Mouse (Mus musculus): ENCODE data around the gene Cst9. TPM values are rescaled to one million over a fixed set of nuclear protein-coding genes. Genes with fewer than 3 reads are reported as not detected.

The Cst9 gene
- polyA plus RNA-seq (2012; rRNA removed) = not detected in 2 replicates

DNA sequence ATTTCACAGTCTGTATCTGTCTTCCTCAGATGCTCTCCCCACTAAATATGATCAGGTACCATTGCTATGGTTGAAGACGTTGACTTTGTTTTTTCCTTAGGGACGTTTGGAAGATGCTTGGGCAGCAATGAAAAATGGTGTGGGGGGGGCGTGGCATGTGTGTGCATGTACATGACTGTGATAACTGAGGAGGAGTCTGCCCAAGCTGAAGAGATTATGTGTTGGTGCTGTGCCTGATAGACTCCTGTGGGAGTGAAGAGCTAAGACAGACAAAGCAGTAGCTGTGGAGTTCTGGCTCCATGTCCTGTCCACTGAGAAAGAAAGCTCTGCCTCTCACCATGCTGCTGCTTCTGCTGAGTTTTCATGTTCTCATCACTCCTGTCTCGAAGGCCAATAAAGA is at the start of gene Cst9:
Gene Cst9, plus strand, starts transcription at position 236 of the 400 bp plus-strand sequence.

DNA sequence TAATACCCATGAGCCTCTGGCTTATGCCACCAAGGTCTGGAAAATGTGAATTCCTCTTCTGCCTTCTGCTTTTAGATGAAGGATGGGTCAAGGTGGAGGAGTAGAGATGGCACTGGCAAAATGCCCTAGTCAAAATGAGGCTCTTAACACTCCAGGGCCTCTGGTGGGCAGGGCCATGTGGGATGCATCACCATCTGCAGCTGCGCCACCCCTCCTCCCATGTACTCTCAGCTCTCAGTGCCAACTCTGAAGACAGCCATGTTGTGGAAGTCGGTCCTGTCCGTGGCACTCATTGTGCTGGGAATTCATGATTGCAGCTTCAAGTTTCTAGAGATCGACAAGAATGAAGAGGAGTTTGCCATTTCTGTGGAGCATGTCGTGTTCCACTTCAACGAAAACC is 45.8 kb upstream of the Cst9 start, which contains the start of gene Cst12:
Gene Cst12, plus strand, starts transcription at position 220 of the 400 bp plus-strand sequence.

GRCm38 (mm10) chr2:148798485-148798884 is 36.5 kb upstream of the Cst9 start, which contains the start of gene Cst8:
Gene Cst8, plus strand, starts transcription at chr2:148798785.

GRCm38 (mm10) chr2:148819909-148820308 is 15.0 kb upstream of the Cst9 start, which contains the start of gene Cst13:
Gene Cst13, plus strand, starts transcription at chr2:148820081.

DNA sequence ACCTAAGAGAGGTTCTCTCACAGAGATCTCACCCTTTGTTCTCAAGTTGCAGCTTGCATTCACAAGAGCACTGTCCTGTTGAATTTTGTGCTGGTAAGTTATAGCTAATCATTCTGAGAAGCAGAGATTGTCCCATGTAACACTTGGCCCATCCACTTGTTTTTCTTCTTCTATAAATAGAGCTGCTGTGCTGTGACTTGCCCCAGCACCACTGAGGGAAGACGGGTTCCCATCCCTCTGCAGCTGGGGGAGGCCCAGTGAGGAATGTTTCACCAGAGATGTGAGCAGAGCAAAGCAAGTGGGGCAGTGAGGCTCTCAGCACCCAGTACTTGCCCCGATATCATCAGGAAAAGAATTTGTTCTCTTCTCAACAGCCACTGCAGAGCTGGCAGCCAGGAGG is 30.0 kb downstream of the Cst9 start, which contains the start of gene 9230104L09Rik:
Gene 9230104L09Rik, minus strand, starts transcription at position 73 of the 400 bp plus-strand sequence.

DNA sequence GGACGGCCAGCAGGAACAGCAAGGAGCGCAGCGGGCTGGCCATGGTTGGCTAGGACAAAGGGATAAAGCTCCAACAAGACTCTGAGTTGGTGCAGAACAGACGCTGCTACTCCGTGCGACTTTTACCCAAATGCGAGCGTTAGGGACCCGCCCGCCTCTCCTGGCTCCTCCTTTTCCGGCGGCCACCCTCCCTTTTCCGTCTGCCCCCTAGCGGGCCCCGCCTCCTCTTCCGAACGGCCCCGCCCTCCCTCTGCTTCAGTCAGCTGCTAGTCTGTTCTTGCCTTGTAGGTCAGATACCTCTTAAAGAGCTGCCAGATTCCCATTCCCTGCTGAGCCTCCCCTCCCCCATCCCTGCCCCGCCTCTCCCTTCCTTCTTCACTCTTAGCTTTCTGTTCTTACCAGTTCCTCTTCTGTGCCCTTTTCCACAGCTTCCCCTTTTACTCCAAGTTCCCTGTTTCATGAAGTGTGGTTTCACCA is 40.4 kb downstream of the Cst9 start, which contains the start of gene Cst3:
Gene Cst3, minus strand, starts transcription at position 358 of the 477 bp plus-strand sequence.

Other genes starting within 250 kb of the Cst9 start
- 35.2 and 39.2 TPM in 2 replicates for gene Nxt1, start 162.5 kb upstream of the Cst9 start, polyA plus RNA-seq (2012; rRNA removed)
- 14.7 and 15.1 TPM in 2 replicates for gene Gzf1, start 154.1 kb upstream of the Cst9 start, polyA plus RNA-seq (2012; rRNA removed)
- 67.8 and 72.4 TPM in 2 replicates for gene Napb, start 102.7 kb upstream of the Cst9 start, polyA plus RNA-seq (2012; rRNA removed)
- 0.19 TPM in 1 of 2 replicates, not detected in the other for gene Cstl1, start 84.8 kb upstream of the Cst9 start, polyA plus RNA-seq (2012; rRNA removed)
- not detected in 2 replicates for gene Cst11, start 63.6 kb upstream of the Cst9 start, polyA plus RNA-seq (2012; rRNA removed)
- gene 8030411F24Rik, start 53.1 kb upstream of the Cst9 start, polyA plus RNA-seq (2012; rRNA removed) = not detected in 2 replicates
- gene Cst12, start 45.8 kb upstream of the Cst9 start, polyA plus RNA-seq (2012; rRNA removed) = 0.16 and 0.25 TPM in 2 replicates
- not detected in 2 replicates for gene Cst8, start 36.4 kb upstream of the Cst9 start, polyA plus RNA-seq (2012; rRNA removed)
- not detected in 2 replicates for gene Cst13, start 15.1 kb upstream of the Cst9 start, polyA plus RNA-seq (2012; rRNA removed)
- gene 9230104L09Rik, start 29.9 kb downstream of the Cst9 start, polyA plus RNA-seq (2012; rRNA removed) = not detected in 2 replicates
- gene Cst3, start 40.5 kb downstream of the Cst9 start, polyA plus RNA-seq (2012; rRNA removed) = 687 and 831 TPM in 2 replicates
- not detected in 2 replicates for gene Gm1330, start 168.1 kb downstream of the Cst9 start, polyA plus RNA-seq (2012; rRNA removed)
- gene Gm10750, start 182.1 kb downstream of the Cst9 start, polyA plus RNA-seq (2012; rRNA removed) = not detected in 2 replicates